Mouse (Mus musculus) E14TG2a.4 (cell line): ENCODE data around the gene Ifitm10.

ENCODE experiments used
- CTCF ChIP-seq: conservative IDR thresholded peaks from 2 replicates; pipeline ENCODE4 v1.5.1; 2014; ENCODE audit warnings: low read length
- NANOG ChIP-seq: IDR thresholded peaks from 2 replicates; pipeline ENCODE4 v1.6.1; 2014; ENCODE audit warnings: borderline replicate concordance, low read length, mixed read lengths

DNA sequence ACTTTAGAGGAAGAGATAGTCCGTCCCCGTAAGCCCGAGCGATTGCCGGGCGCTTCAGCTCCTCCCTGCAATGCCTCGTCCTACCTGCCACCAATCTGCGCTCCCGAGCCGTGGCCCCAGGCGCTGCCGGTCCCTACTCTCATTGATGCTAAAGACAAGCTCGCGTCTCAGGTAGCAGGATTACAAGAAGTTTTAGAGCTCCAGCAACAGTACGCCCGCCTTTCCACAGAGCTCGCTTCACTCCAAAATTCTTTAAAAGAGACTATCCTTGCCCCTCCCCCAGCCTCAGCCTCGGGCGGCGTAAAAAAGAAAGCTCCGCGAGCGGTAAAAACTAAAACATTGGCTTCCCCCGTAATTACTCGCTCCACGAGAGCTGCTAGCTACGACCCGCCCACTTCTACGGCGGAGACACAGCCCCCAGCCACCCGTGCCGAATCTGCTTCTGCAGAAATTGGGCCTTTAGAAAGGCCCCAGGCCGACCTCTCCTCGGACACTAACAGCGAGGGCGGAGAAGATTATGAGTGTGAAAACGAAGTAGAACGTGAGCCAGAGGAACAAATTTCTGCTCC, 89.4 kb downstream of the Ifitm10 start:
- TF ChIP-seq CTCF: no peak
- TF ChIP-seq NANOG: no peak
